Mouse (Mus musculus): ENCODE measurements around the gene Apoa2. TPM values are rescaled to one million over a fixed set of nuclear protein-coding genes. Genes with fewer than 3 reads are reported as not detected.

The Apoa2 gene
- total RNA-seq (2023): not detected

DNA sequence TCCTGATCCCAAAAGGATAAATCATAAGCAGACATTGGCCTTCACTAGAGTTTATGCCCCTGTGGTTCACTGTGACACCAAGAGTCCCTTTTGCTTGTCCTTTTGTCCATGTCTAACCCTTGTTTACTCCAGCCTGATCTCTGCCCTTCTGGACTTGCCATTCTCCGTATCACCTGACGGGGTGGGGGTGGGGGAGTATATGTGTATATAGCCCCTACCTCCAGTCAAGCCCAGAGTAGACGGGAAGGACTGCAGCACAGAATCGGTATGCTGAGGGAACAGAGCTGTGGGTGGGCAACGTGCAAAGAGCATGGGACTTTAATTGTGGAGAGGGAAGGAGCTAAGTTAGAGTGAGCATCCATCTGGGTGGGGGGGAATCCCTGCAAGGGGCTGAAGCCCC is at the start of gene Apoa2:
Gene Apoa2 (plus strand): TSS at position 198 of the 400 bp plus-strand sequence.

GRCm38 (mm10) chr1:171195887-171196397 is 28.9 kb upstream of the Apoa2 start, which contains the start of gene Pcp4l1:
Gene Pcp4l1, minus strand, starts transcription at chr1:171196268.

DNA sequence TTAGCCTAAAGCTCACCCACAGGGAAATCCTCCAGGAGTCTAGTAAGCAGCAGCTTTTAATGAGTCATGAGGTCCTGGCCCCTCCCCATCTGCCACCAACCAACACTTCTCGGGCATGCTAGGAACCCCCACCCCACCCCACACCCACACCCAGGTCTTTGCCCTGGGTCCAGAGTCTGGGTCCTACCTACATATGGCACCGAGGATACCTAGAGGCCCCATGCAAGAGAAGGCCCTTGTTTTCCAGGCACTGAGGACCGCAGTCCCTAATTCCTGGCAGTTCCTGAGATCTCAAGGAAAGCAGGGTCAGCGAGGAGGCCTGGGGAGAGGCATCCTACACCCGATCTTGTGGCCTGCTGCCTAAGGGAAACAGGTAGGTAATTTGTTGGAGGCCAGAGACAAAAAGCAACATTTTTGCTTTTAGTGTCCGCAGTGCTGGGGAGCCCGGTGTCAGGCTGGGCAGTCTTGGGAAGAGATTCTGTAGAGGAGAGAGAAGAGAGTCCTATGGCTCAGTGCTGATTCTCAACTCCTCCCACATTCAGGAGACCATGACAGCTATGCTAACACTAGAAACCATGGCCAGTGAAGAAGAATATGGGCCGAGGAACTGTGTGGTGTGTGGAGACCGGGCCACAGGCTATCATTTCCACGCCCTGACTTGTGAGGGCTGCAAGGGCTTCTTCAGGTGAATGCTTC is 10.9 kb upstream of the Apoa2 start, which contains the start of gene Nr1i3:
Gene Nr1i3 (plus strand): TSS at position 170 of the 696 bp plus-strand sequence.

GRCm38 (mm10) chr1:171222238-171223155 is 2.4 kb upstream of the Apoa2 start, which contains the start of gene Tomm40l:
Gene Tomm40l, minus strand, starts transcription at chr1:171222514.

GRCm38 (mm10) chr1:171234126-171234525 is 9.3 kb downstream of the Apoa2 start, which contains the start of gene Fcer1g:
Gene Fcer1g, minus strand, starts transcription at chr1:171234365.

GRCm38 (mm10) chr1:171249913-171250600 is 25.2 kb downstream of the Apoa2 start, which contains the start of gene Adamts4:
Gene Adamts4, plus strand, starts transcription at chr1:171250421.

DNA sequence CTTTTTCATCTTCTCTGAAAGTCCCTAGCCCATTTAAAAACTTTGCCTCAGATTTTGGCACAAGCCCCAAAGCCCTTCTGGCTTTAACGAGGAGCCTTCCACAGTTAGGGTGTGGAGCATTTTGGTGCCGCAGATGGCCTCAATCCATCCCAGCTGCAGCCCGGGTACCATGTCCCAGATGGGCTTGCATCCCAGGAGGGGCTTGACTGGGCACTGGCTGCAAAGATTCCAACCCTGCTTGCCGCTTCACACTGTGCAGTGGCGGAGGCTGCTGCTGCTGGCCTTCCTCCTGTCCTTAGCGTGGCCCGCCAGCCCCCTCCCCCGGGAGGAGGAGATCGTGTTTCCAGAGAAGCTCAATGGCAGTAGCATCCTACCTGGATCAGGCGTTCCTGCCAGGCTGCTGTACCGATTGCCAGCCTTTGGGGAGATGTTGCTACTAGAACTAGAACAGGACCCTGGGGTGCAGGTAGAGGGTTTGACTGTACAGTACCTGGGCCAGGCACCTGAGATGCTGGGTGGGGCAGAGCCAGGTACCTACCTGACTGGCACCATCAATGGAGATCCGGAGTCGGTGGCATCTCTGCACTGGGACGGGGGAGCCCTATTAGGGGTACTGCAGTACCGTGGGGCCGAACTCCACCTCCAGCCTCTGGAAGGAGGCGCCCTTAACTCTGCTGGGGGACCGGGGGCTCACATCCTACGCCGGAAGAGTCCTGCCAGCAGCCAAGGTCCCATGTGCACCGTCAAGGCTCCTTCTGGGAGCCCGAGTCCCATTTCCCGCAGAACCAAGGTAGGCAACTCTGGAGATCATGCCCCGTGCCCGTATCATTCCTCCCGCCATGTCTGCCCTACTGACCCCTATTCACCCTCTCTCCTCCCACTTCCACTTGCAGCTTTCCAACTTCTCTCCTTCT is 26.1 kb downstream of the Apoa2 start, which contains the start of gene Ndufs2:
Gene Ndufs2 (minus strand): TSS at position 709 of the 914 bp plus-strand sequence.

GRCm38 (mm10) chr1:171269848-171270572 is 45.2 kb downstream of the Apoa2 start, which contains the start of gene B4galt3:
Gene B4galt3, plus strand, starts transcription at chr1:171270328.

Other genes with a start within 250 kb of the Apoa2 start
- gene Fcgr2b, start 248.5 kb upstream of the Apoa2 start, total RNA-seq (2023): 100 to 1,000 TPM in 1 of 2 experiments, 10 to 100 TPM in 1; 92.8 to 105 TPM
- 10 to 100 TPM; 69.2 to 69.8 TPM for gene Fcgr4, start 206.1 kb upstream of the Apoa2 start, total RNA-seq (2023)
- 100 to 1,000 TPM; 397 to 420 TPM for gene Fcgr3, start 160.1 kb upstream of the Apoa2 start, total RNA-seq (2023)
- gene Cfap126, start 111.1 kb upstream of the Apoa2 start, total RNA-seq (2023): under 1 TPM in 1 of 2 experiments, not detected in 1; 0.48 TPM
- 10 to 100 TPM; 90.5 to 99.9 TPM for gene Sdhc, start 74.5 kb upstream of the Apoa2 start, total RNA-seq (2023)
- not detected for gene Mpz, start 74.3 kb upstream of the Apoa2 start, total RNA-seq (2023)
- 1 to 10 TPM in 1 of 2 experiments, under 1 TPM in 1; 0.44 to 1.1 TPM for gene Pcp4l1, start 28.8 kb upstream of the Apoa2 start, total RNA-seq (2023)
- not detected for gene Nr1i3, start 11.1 kb upstream of the Apoa2 start, total RNA-seq (2023)
- gene Tomm40l, start 2.5 kb upstream of the Apoa2 start, total RNA-seq (2023): 10 to 100 TPM; 12.6 to 13.3 TPM
- 1,000 to 10,000 TPM in 1 of 2 experiments, 100 to 1,000 TPM in 1; 983 to 1,080 TPM for gene Fcer1g, start 9.3 kb downstream of the Apoa2 start, total RNA-seq (2023)
- gene Adamts4, start 25.4 kb downstream of the Apoa2 start, total RNA-seq (2023): not detected
- 100 to 1,000 TPM in 1 of 2 experiments, 10 to 100 TPM in 1; 98.7 to 109 TPM for gene Ndufs2, start 26.3 kb downstream of the Apoa2 start, total RNA-seq (2023)
- gene B4galt3, start 45.3 kb downstream of the Apoa2 start, total RNA-seq (2023): 100 to 1,000 TPM; 117 to 119 TPM
- gene Ppox, start 56.1 kb downstream of the Apoa2 start, total RNA-seq (2023): 10 to 100 TPM; 80.1 to 81.5 TPM
- 10 to 100 TPM; 31.7 to 36.2 TPM for gene Usp21, start 62.9 kb downstream of the Apoa2 start, total RNA-seq (2023)
- 10 to 100 TPM; 46.1 to 47.0 TPM for gene Ufc1, start 70.0 kb downstream of the Apoa2 start, total RNA-seq (2023)
- gene Dedd, start 104.1 kb downstream of the Apoa2 start, total RNA-seq (2023): 10 to 100 TPM; 27.2 to 28.6 TPM
- gene Nit1, start 120.6 kb downstream of the Apoa2 start, total RNA-seq (2023): 10 to 100 TPM; 16.6 to 23.2 TPM
- gene Pfdn2, start 120.6 kb downstream of the Apoa2 start, total RNA-seq (2023): 10 to 100 TPM; 30.1 to 30.6 TPM
- gene Klhdc9, start 135.7 kb downstream of the Apoa2 start, total RNA-seq (2023): not detected
- 1 to 10 TPM; 1.1 to 1.5 TPM for gene Nectin4, start 145.0 kb downstream of the Apoa2 start, total RNA-seq (2023)
- gene Arhgap30, start 163.9 kb downstream of the Apoa2 start, total RNA-seq (2023): 100 to 1,000 TPM; 193 to 235 TPM
- 10 to 100 TPM; 77.5 to 86.2 TPM for gene Usf1, start 186.3 kb downstream of the Apoa2 start, total RNA-seq (2023)
- gene Tstd1, start 193.8 kb downstream of the Apoa2 start, total RNA-seq (2023): 1 to 10 TPM; 4.2 to 10.0 TPM
- gene F11r, start 212.5 kb downstream of the Apoa2 start, total RNA-seq (2023): 1 to 10 TPM in 1 of 2 experiments, under 1 TPM in 1; 0.18 to 1.3 TPM

Measured in neutrophil, adult 83 days (primary cell).